Mouse (Mus musculus): ENCODE measurements around the gene Sept9. TPM values are rescaled to one million over a fixed set of nuclear protein-coding genes. Genes with fewer than 3 reads are reported as not detected.

Gene Sept9
- polyA plus RNA-seq, 1 experiment from 2014 or later, result 265 TPM

- H3K27me3 ChIP-seq (ENCODE audit: low read depth, poor library complexity, severe bottlenecking), result no peaks in the 10 kb centered on the region
- no peaks in the 10 kb centered on the region for H3K9me3 ChIP-seq (replicated peaks)
- peak overlapping the region; percentile 69 for H3K27ac ChIP-seq
- peak; percentile 41 for DNase-seq (ENCODE audit: low spot score)
- 0 out of 2 replicates have a peak overlapping the region, but pooled peaks have one; percentile 3 for H3K4me3 ChIP-seq
- H3K4me1 ChIP-seq, result peaks cover 99% of the 10 kb centered on the region
- WGBS, result 68% methylated on average over 23 of the region's 23 CpGs
- peaks cover 57% of the 10 kb centered on the region for H3K36me3 ChIP-seq
Observed at GRCm38 (mm10) chr11:117312028-117312901, 112.8 kb downstream of the Sept9 start.

DNA sequence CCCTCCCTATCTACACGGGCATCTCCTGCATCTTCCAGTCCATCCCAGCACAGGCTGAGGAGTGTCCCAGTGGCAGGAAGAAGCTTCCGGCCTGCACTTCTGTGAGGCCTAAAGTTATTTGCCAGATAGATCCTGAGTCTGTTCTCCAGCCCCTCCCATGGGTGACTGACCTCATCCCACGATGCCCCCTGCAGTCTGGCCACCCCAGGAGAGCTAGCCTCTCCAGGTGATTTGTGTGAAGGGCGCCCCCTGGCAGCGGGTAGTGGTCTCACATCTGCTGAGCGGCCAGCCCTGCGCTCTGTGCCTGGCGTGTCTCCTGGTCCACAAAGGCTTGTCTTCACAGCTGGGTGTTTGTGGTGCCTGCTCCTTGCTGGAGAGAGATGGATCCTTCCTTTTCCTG is 113.5 kb downstream of the Sept9 start:
- peak; percentile 70 for DNase-seq (ENCODE audit: low spot score)
- Histone ChIP-seq H3K4me1 (peaks cover 99% of the 10 kb centered on the region), H3K9me3 (replicated peaks) (no peaks in the 10 kb centered on the region), H3K27ac (peak overlapping the region; percentile 69), H3K36me3 (peaks cover 53% of the 10 kb centered on the region), H3K27me3 (ENCODE audit: low read depth, poor library complexity, severe bottlenecking) (no peaks in the 10 kb centered on the region), H3K4me3 (0 out of 2 replicates have a peak overlapping the region, but pooled peaks have one; percentile 3)
- 41% methylated on average over 8 of the region's 8 CpGs for whole genome bisulfite sequencing

GRCm38 (mm10) chr11:117313446-117313845 is 114.0 kb downstream of the Sept9 start:
- peaks cover 48% of the 10 kb centered on the region for H3K36me3 ChIP-seq
- no peaks in the 10 kb centered on the region for H3K27me3 ChIP-seq (ENCODE audit: low read depth, poor library complexity, severe bottlenecking)
- peak overlapping the region; percentile 69; the same call in 1 of the 2 replicates for H3K27ac ChIP-seq
- H3K9me3 ChIP-seq (replicated peaks), result no peaks in the 10 kb centered on the region
- H3K4me1 ChIP-seq, result peaks cover 99% of the 10 kb centered on the region
- no peak overlapping the region for H3K4me3 ChIP-seq
- 88% methylated on average over 7 of the region's 7 CpGs for WGBS
- DNase-seq (ENCODE audit: low spot score), result no peak

- Histone ChIP-seq H3K36me3 (peaks cover 45% of the 10 kb centered on the region), H3K27ac (no peak overlapping the region), H3K27me3 (ENCODE audit: low read depth, poor library complexity, severe bottlenecking) (no peaks in the 10 kb centered on the region), H3K9me3 (replicated peaks) (no peaks in the 10 kb centered on the region), H3K4me1 (peaks cover 99% of the 10 kb centered on the region), H3K4me3 (no peak overlapping the region)
- 89% methylated on average over 7 of the region's 7 CpGs for WGBS
- no peak for DNase-seq (ENCODE audit: low spot score)
Observed at GRCm38 (mm10) chr11:117314026-117314425, 114.6 kb downstream of the Sept9 start.

DNA sequence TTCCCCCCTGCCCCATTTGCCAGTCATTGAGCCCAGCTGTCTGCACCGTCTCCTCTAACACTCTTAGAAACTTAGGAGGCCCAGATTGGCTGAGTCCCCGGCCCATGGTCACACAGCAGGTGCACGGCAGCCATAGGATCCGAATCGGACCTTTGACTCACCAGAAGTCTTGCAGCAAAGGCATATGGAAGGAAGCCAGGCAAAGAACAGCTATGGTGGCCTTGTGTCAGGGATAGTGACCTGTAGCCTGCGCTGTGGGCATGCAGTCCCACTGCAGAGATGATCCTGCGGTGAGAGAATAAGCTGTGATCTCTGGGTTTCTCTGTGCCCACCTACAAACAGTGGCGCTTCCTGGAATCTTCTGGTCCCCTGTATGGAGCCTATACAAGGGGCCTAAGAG is 115.1 kb downstream of the Sept9 start:
- 93% methylated on average over 8 of the region's 8 CpGs for WGBS
- peaks cover 99% of the 10 kb centered on the region for H3K4me1 ChIP-seq
- no peaks in the 10 kb centered on the region for H3K9me3 ChIP-seq (replicated peaks)
- peaks cover 45% of the 10 kb centered on the region for H3K36me3 ChIP-seq
- no peak overlapping the region for H3K4me3 ChIP-seq
- no peaks in the 10 kb centered on the region for H3K27me3 ChIP-seq (ENCODE audit: low read depth, poor library complexity, severe bottlenecking)
- H3K27ac ChIP-seq, result 0 out of 2 replicates have a peak overlapping the region, but pooled peaks have one; percentile 5
- DNase-seq (ENCODE audit: low spot score), result no peak

GRCm38 (mm10) chr11:117315309-117315708 is 115.8 kb downstream of the Sept9 start:
- no peaks in the 10 kb centered on the region for H3K9me3 ChIP-seq (replicated peaks)
- no peaks in the 10 kb centered on the region for H3K27me3 ChIP-seq (ENCODE audit: low read depth, poor library complexity, severe bottlenecking)
- no peak overlapping the region for H3K27ac ChIP-seq
- no peak overlapping the region for H3K4me3 ChIP-seq
- WGBS, result 90% methylated on average over 11 of the region's 11 CpGs
- no peak for DNase-seq (ENCODE audit: low spot score)
- H3K36me3 ChIP-seq, result peaks cover 39% of the 10 kb centered on the region
- peaks cover 99% of the 10 kb centered on the region for H3K4me1 ChIP-seq

DNA sequence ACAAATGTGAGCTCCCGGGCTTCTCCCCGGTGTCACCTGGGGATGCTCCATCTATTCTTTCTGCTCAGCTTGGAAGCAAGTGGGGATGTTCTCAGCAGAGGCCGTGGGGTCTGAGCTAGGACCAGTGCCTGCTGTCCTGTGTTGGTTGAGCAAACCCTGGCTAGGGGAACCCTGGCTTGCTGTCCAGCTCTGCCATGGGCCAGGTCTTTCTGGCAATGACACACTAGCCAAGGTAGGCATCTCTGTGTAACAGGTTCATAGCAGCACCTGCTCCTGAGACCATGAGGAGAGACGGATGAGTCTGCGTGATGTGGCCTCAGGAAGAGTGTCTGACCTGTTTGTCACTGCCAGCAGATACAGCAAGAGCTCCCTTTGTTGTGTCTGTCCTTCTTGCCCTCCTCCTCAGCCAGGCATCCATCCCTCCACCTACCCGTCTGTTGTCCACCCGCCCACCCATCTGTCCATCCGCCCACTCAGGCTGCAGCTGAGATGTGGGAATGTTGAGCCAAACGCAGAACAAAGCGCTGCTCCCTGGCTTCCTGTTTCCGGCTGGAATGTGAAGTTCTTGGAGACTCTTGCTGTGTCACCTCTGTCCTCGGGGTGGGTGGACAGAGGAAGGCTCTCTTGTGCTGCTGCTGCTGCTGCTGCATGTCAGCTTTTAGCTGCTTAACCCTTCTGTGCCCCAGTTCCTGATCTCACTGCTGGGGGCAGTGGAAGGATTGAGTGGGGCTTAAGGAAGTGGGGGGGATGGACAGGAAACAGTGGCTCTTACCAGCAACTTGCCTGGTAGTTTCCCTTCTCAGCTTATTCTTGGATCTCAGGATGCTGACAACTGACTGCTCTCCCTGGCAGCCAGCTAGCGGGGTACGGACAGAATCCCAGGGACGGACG is 117.2 kb downstream of the Sept9 start:
- H3K4me3 ChIP-seq, result peak overlapping the region; percentile 35
- DNase-seq (ENCODE audit: low spot score), result peak; percentile 48

GRCm38 (mm10) chr11:117317429-117318101 is 118.1 kb downstream of the Sept9 start:
- peak; percentile 72 for DNase-seq (ENCODE audit: low spot score)
- Histone ChIP-seq H3K27ac (peak overlapping the region; percentile 85), H3K4me1 (peaks cover 99% of the 10 kb centered on the region), H3K9me3 (replicated peaks) (no peaks in the 10 kb centered on the region), H3K27me3 (ENCODE audit: low read depth, poor library complexity, severe bottlenecking) (no peaks in the 10 kb centered on the region), H3K4me3 (peak overlapping the region; percentile 35), H3K36me3 (peaks cover 35% of the 10 kb centered on the region)
- WGBS, result 7% methylated on average over 20 of the region's 20 CpGs

More for the DNA sequence above, 117.2 kb downstream of the Sept9 start:
- no peaks in the 10 kb centered on the region for H3K9me3 ChIP-seq (replicated peaks)
- peaks cover 36% of the 10 kb centered on the region for H3K36me3 ChIP-seq
- peak overlapping the region; percentile 85 for H3K27ac ChIP-seq
- H3K4me1 ChIP-seq, result peaks cover 99% of the 10 kb centered on the region
- no peaks in the 10 kb centered on the region for H3K27me3 ChIP-seq (ENCODE audit: low read depth, poor library complexity, severe bottlenecking)
- 43% methylated on average over 16 of the region's 16 CpGs for WGBS

GRCm38 (mm10) chr11:117318202-117318601 is 118.7 kb downstream of the Sept9 start:
- Histone ChIP-seq H3K36me3 (peaks cover 30% of the 10 kb centered on the region), H3K27ac (peak overlapping the region; percentile 85), H3K4me3 (peak overlapping the region; percentile 35), H3K9me3 (replicated peaks) (no peaks in the 10 kb centered on the region), H3K4me1 (peaks cover 99% of the 10 kb centered on the region), H3K27me3 (ENCODE audit: low read depth, poor library complexity, severe bottlenecking) (no peaks in the 10 kb centered on the region)
- 3% methylated on average over 3 of the region's 3 CpGs for WGBS
- DNase-seq (ENCODE audit: low spot score), result no peak

- H3K4me1 ChIP-seq, result peaks cover 99% of the 10 kb centered on the region
- H3K27me3 ChIP-seq (ENCODE audit: low read depth, poor library complexity, severe bottlenecking), result no peaks in the 10 kb centered on the region
- peaks cover 24% of the 10 kb centered on the region for H3K36me3 ChIP-seq
- peak overlapping the region; percentile 85 for H3K27ac ChIP-seq
- H3K9me3 ChIP-seq (replicated peaks), result no peaks in the 10 kb centered on the region
- H3K4me3 ChIP-seq, result peak overlapping the region; percentile 35
- 47% methylated on average over 12 of the region's 12 CpGs for WGBS
- DNase-seq (ENCODE audit: low spot score), result no peak
Observed at GRCm38 (mm10) chr11:117318731-117319542, 119.5 kb downstream of the Sept9 start.

DNA sequence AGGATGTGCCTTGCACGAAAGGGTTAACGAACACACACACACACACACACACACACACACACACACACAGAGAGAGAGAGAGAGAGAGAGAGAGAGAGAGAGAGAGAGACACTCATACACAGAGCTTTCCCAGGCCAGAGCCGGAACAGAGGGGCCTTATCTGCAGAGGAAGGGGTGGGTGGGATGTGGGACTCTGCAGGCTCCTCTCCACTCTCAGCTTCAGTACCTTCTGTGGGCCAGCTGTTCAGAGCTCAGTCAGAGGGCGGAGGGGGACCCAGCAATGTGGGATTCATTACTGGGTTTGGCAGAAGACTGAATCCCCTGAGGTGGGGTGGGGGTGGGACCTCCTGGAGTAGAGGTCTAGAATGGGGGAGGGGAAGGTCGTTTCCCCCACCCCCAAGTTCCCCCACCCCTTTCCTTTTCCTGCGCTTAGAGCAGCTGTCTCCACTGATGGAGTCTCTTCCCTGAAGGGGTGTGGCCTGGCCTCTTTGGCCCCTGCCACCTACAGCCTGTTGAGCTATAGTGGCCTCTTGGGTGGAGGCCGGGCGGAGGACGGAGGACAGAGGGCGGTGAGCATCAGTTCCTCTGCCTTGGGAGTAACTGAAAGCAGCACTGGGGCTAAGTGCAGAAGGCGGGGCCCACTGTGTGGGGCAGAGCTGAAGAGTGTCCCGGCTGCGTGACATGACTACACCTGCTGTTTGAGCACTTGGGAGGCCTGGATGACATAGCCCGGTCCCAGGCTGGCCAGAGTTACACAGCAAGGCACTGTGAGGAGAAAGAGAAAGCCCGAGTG is 120.3 kb downstream of the Sept9 start:
- H3K36me3 ChIP-seq, result peaks cover 15% of the 10 kb centered on the region
- H3K27ac ChIP-seq, result peak overlapping the region; percentile 85
- WGBS, result 25% methylated on average over 14 of the region's 15 CpGs
- H3K27me3 ChIP-seq (ENCODE audit: low read depth, poor library complexity, severe bottlenecking), result no peaks in the 10 kb centered on the region
- DNase-seq (ENCODE audit: low spot score), result peak; percentile 78
- H3K4me3 ChIP-seq, result peak overlapping the region; percentile 35
- no peaks in the 10 kb centered on the region for H3K9me3 ChIP-seq (replicated peaks)
- H3K4me1 ChIP-seq, result peaks cover 99% of the 10 kb centered on the region
